Mouse (Mus musculus): ENCODE data around the gene Hspbp1.

GRCm38 (mm10) chr7:4684203-4684602, 665 bp downstream of the Hspbp1 start:
- no peak for TF ChIP-seq CTCF (IDR thresholded peaks at IDR 0.05)
- no peak for TF ChIP-seq POLR2A (IDR thresholded peaks at IDR 0.05; ENCODE audit: insufficient read depth, low read depth, low read length)
- TF ChIP-seq EP300 (IDR thresholded peaks at IDR 0.05; ENCODE audit: insufficient read depth, low read depth, low read length) = no peak

Measured in heart, adult 2 months (tissue).